Mouse (Mus musculus) spleen, adult 12 weeks (tissue): ENCODE data around the gene Bspry.

Experiments used
- DNase-seq: peaks from one replicate; pipeline ENCODE4 v3.0.0; 2022; ENCODE audit warnings: low spot score

Gene Bspry

GRCm38 (mm10) chr4:62480709-62481605 is 1.1 kb downstream of the Bspry start:
- no peak for DNase-seq

GRCm38 (mm10) chr4:62484928-62485327 is 5.1 kb downstream of the Bspry start:
- no peak for DNase-seq

GRCm38 (mm10) chr4:62485450-62486161 is 5.8 kb downstream of the Bspry start:
- DNase-seq: no peak

GRCm38 (mm10) chr4:62486162-62486696 is 6.4 kb downstream of the Bspry start:
- no peak for DNase-seq

- no peak for DNase-seq
Measured at GRCm38 (mm10) chr4:62487172-62487571, 7.3 kb downstream of the Bspry start.

- DNase-seq: no peak
Measured at GRCm38 (mm10) chr4:62487914-62488313, 8.1 kb downstream of the Bspry start.

GRCm38 (mm10) chr4:62492682-62493081 is 12.8 kb downstream of the Bspry start:
- no peak for DNase-seq

- DNase-seq: no peak
Measured at GRCm38 (mm10) chr4:62494230-62494629, 14.4 kb downstream of the Bspry start.

- no peak for DNase-seq
Measured at GRCm38 (mm10) chr4:62495946-62496345, 16.1 kb downstream of the Bspry start.

- no peak for DNase-seq
Measured at GRCm38 (mm10) chr4:62496815-62497214, 17.0 kb downstream of the Bspry start.

- DNase-seq: no peak
Measured at GRCm38 (mm10) chr4:62500799-62501198, 20.9 kb downstream of the Bspry start.

GRCm38 (mm10) chr4:62501534-62501933 is 21.7 kb downstream of the Bspry start:
- DNase-seq: no peak

- DNase-seq: peak; percentile 73
Measured at GRCm38 (mm10) chr4:62501964-62502732, 22.3 kb downstream of the Bspry start.

- no peak for DNase-seq
Measured at GRCm38 (mm10) chr4:62502969-62503368, 23.1 kb downstream of the Bspry start.

- no peak for DNase-seq
Measured at GRCm38 (mm10) chr4:62503374-62503970, 23.6 kb downstream of the Bspry start, which contains the start of gene Hdhd3. TSS of gene Hdhd3 (minus strand) at chr4:62503467.

- no peak for DNase-seq
Measured at GRCm38 (mm10) chr4:62505991-62506390, 26.1 kb downstream of the Bspry start.

- no peak for DNase-seq
Measured at GRCm38 (mm10) chr4:62506798-62507197, 26.9 kb downstream of the Bspry start.

- DNase-seq: no peak
Measured at GRCm38 (mm10) chr4:62508839-62509238, 29.0 kb downstream of the Bspry start.

- no peak for DNase-seq
Measured at GRCm38 (mm10) chr4:62509946-62510345, 30.1 kb downstream of the Bspry start.

- no peak for DNase-seq
Measured at GRCm38 (mm10) chr4:62513998-62514506, 34.2 kb downstream of the Bspry start.

GRCm38 (mm10) chr4:62514995-62515394 is 35.1 kb downstream of the Bspry start:
- no peak for DNase-seq
